In the genomic region with DNA sequence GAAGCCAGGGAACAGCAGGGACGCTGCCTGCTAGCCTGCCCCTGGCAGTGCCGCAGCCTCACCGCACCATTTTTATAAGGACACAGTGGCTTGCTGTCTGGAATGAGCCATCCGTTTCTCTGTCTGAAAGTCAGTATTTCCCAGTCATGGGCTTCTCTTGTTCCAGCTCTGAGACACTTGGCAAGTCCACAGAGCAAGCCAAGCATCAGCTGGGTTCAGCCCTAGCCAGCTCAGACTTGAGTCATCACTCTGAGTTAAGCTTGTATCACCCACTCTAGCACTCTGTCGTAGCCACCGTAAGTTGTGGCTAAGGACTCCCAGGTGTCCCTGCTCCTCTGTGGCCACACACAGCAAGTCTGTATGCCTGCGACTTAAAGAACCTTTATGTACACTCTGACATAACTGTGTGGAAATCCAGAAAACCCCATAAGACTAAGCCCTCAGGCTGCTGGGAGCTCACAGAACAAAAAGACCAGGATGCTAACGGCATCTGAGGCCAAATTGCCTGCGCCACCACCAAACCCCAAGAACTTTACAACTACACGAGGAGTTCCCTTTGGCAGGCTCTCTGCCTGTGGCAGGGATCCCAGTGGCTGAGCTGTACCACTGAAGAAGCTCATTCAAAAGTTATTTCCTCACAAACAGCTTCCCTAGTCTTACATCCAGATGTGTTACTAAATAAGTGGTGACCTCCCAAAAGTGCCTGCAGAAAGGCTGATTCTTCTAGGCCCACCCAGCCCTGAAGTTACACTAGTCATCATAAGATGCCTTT, we compare ENCODE assay signal across 9 mouse cellular contexts.
DNase-seq lines count a peak whose midpoint lies in the region; ATAC-seq and TF ChIP-seq lines count a peak whose summit lies in the region.
"Had no signal": no experiment of that assay in that cellular context is flagged by ENCODE, and none has a peak within 500 bp of the region (broad histone marks: within the 10 kb centered on the region; RNA-seq: fewer than 3 reads in every experiment).

No protein-coding gene starts in this region.

- TF ChIP-seq POLR2A in olfactory bulb, adult 2 months (IDR thresholded peaks at IDR 0.05; ENCODE audit: insufficient read depth, low read depth, low read length) = no peak

- 66% methylated on average over 10 of the region's 10 CpGs for WGBS in limb, embryonic 12.5 days
- 85% methylated on average over 10 of the region's 10 CpGs for WGBS in limb, embryonic 10.5 days
- WGBS in embryonic facial prominence, embryonic 15.5 days = 54% methylated on average over 10 of the region's 10 CpGs
- WGBS in heart, embryonic 16.5 days = 58% methylated on average over 10 of the region's 10 CpGs
- 33% methylated on average over 10 of the region's 10 CpGs for WGBS in olfactory bulb, adult 2 months
- 90% methylated on average over 10 of the region's 10 CpGs for WGBS in midbrain, embryonic 13.5 days

- peaks cover 48% of the 10 kb centered on the region for H3K4me1 ChIP-seq in limb, embryonic 12.5 days (replicated peaks)
- H3K4me1 ChIP-seq in limb, embryonic 10.5 days = peaks cover 22% of the 10 kb centered on the region
- peaks cover 36% of the 10 kb centered on the region for H3K4me1 ChIP-seq in embryonic facial prominence, embryonic 15.5 days
- H3K4me1 ChIP-seq in heart, embryonic 16.5 days (ENCODE audit: control insufficient read depth, insufficient read depth, low read length) = peaks cover 40% of the 10 kb centered on the region
- H3K4me1 ChIP-seq in olfactory bulb, adult 2 months (ENCODE audit: control insufficient read depth, insufficient read depth, low read length) = peaks cover 17% of the 10 kb centered on the region
- peaks cover 5% of the 10 kb centered on the region for H3K4me1 ChIP-seq in midbrain, embryonic 13.5 days (replicated peaks)

- H3K9ac ChIP-seq in limb, embryonic 12.5 days (replicated peaks) = no peak overlapping the region
- H3K9ac ChIP-seq in embryonic facial prominence, embryonic 15.5 days = no peak overlapping the region
- H3K9ac ChIP-seq in heart, embryonic 16.5 days (ENCODE audit: low read length) = no peak overlapping the region
- no peak overlapping the region for H3K9ac ChIP-seq in midbrain, embryonic 13.5 days (replicated peaks)
- H3K9ac ChIP-seq: neural tube, embryonic 12.5 days had no signal

- H3K9me3 ChIP-seq in limb, embryonic 12.5 days = no peaks in the 10 kb centered on the region
- H3K9me3 ChIP-seq in limb, embryonic 10.5 days (replicated peaks) = no peaks in the 10 kb centered on the region
- no peaks in the 10 kb centered on the region for H3K9me3 ChIP-seq in embryonic facial prominence, embryonic 15.5 days (replicated peaks)
- no peaks in the 10 kb centered on the region for H3K9me3 ChIP-seq in heart, embryonic 16.5 days (replicated peaks; ENCODE audit: control insufficient read depth, low read length)
- H3K9me3 ChIP-seq in midbrain, embryonic 13.5 days = no peaks in the 10 kb centered on the region
- H3K9me3 ChIP-seq: neural tube, embryonic 12.5 days had no signal

- H3K4me2 ChIP-seq in limb, embryonic 12.5 days = no peak overlapping the region
- H3K4me2 ChIP-seq in embryonic facial prominence, embryonic 15.5 days (replicated peaks) = no peak overlapping the region
- H3K4me2 ChIP-seq in heart, embryonic 16.5 days (ENCODE audit: low read depth, low read length) = no peak overlapping the region; the same call in 1 of the 2 replicates
- H3K4me2 ChIP-seq in midbrain, embryonic 13.5 days (replicated peaks) = no peak overlapping the region
- H3K4me2 ChIP-seq: neural tube, embryonic 12.5 days had no signal

- H3K4me3 ChIP-seq in limb, embryonic 12.5 days (replicated peaks) = no peak overlapping the region
- no peak overlapping the region for H3K4me3 ChIP-seq in limb, embryonic 10.5 days
- no peak overlapping the region for H3K4me3 ChIP-seq in embryonic facial prominence, embryonic 15.5 days (replicated peaks)
- H3K4me3 ChIP-seq in heart, embryonic 16.5 days (ENCODE audit: low read length) = no peak overlapping the region
- no peak overlapping the region for H3K4me3 ChIP-seq in olfactory bulb, adult 2 months (ENCODE audit: insufficient read depth, low read depth, low read length)
- H3K4me3 ChIP-seq in midbrain, embryonic 13.5 days (replicated peaks) = no peak overlapping the region
- H3K4me3 ChIP-seq: neural tube, embryonic 12.5 days had no signal

- TF ChIP-seq CTCF in olfactory bulb, adult 2 months (IDR thresholded peaks at IDR 0.05; ENCODE audit: insufficient read depth, low read depth, low read length) = no peak

- no peak for ATAC-seq in limb, embryonic 12.5 days (ENCODE audit: insufficient number of reproducible peaks, insufficient read depth, low FRiP score, low TSS enrichment, low read depth)
- ATAC-seq in embryonic facial prominence, embryonic 15.5 days (ENCODE audit: insufficient number of reproducible peaks, low FRiP score, low TSS enrichment, low read depth) = 0 out of 2 replicates have a peak, but pooled peaks have one; percentile 44
- ATAC-seq in heart, embryonic 16.5 days (replicated peaks; ENCODE audit: extremely low read depth, insufficient read depth, low FRiP score) = 0 out of 2 replicates have a peak, but pooled peaks have one; percentile 29
- ATAC-seq in midbrain, embryonic 13.5 days = no peak

- peak overlapping the region; percentile 51; the same call in 1 of the 2 replicates for H3K27ac ChIP-seq in limb, embryonic 12.5 days
- no peak overlapping the region for H3K27ac ChIP-seq in limb, embryonic 10.5 days
- peak overlapping the region; percentile 71 for H3K27ac ChIP-seq in embryonic facial prominence, embryonic 15.5 days (replicated peaks)
- peak overlapping the region; percentile 58 for H3K27ac ChIP-seq in heart, embryonic 16.5 days (ENCODE audit: low read length)
- H3K27ac ChIP-seq in olfactory bulb, adult 2 months (ENCODE audit: insufficient read depth, low read depth, low read length) = 0 out of 2 replicates have a peak overlapping the region, but pooled peaks have one; percentile 0
- H3K27ac ChIP-seq in midbrain, embryonic 13.5 days = no peak overlapping the region
- H3K27ac ChIP-seq: neural tube, embryonic 12.5 days had no signal

- no peak for DNase-seq in limb, embryonic 10.5 days (ENCODE audit: low spot score)
- no peak for DNase-seq in natural killer cell, adult 2 months (ENCODE audit: low spot score in 2 of 2)
- DNase-seq in spleen, adult 18-20 months = no peak

- no peaks in the 10 kb centered on the region for H3K27me3 ChIP-seq in limb, embryonic 12.5 days
- no peaks in the 10 kb centered on the region for H3K27me3 ChIP-seq in limb, embryonic 10.5 days (ENCODE audit: low read depth, poor library complexity, severe bottlenecking)
- H3K27me3 ChIP-seq in embryonic facial prominence, embryonic 15.5 days = no peaks in the 10 kb centered on the region
- H3K27me3 ChIP-seq in heart, embryonic 16.5 days (ENCODE audit: control insufficient read depth, insufficient read depth, low read length) = no peaks in the 10 kb centered on the region
- no peaks in the 10 kb centered on the region for H3K27me3 ChIP-seq in midbrain, embryonic 13.5 days
- H3K27me3 ChIP-seq: neural tube, embryonic 12.5 days had no signal

- no peaks in the 10 kb centered on the region for H3K36me3 ChIP-seq in limb, embryonic 12.5 days
- H3K36me3 ChIP-seq in limb, embryonic 10.5 days = peaks cover 24% of the 10 kb centered on the region
- H3K36me3 ChIP-seq in embryonic facial prominence, embryonic 15.5 days = no peaks in the 10 kb centered on the region
- H3K36me3 ChIP-seq in heart, embryonic 16.5 days (ENCODE audit: control insufficient read depth, insufficient read depth) = no peaks in the 10 kb centered on the region
- no peaks in the 10 kb centered on the region for H3K36me3 ChIP-seq in midbrain, embryonic 13.5 days
- H3K36me3 ChIP-seq: neural tube, embryonic 12.5 days had no signal

Comparison
In these comparisons a context has a peak if more than half of its experiments do, and no peak if none do; other contexts are left out.
1. H3K27ac ChIP-seq: peak in limb, embryonic 12.5 days (single experiment), embryonic facial prominence, embryonic 15.5 days (single experiment), heart, embryonic 16.5 days (single experiment) and olfactory bulb, adult 2 months (single experiment); none in limb, embryonic 10.5 days (single experiment) and midbrain, embryonic 13.5 days (single experiment).
2. ATAC-seq: peak in embryonic facial prominence, embryonic 15.5 days (single experiment) and heart, embryonic 16.5 days (single experiment); none in limb, embryonic 12.5 days (single experiment) and midbrain, embryonic 13.5 days (single experiment).